Mouse (Mus musculus) hindbrain, postnatal 0 days (tissue): ENCODE measurements around the gene Cfap58. TPM values are rescaled to one million over a fixed set of nuclear protein-coding genes. Genes with fewer than 3 reads are reported as not detected.
A peak's percentile ranks its signal among the peaks of the same experiment; 100 is the strongest.

Source experiments
- ATAC-seq: fragments of 200-750 bp; cut with Nextera tagmentation; 2 replicates; pipeline ENCODE4 v1.8.0; 2017; ENCODE audit warnings: mild to moderate bottlenecking, moderate TSS enrichment, moderate library complexity
- DNase-seq: peaks from one replicate; pipeline ENCODE4 v3.0.0-alpha.2; 2015; ENCODE audit warnings: low spot score
- H3K27ac ChIP-seq: fragments of 300-500 bp; sonication (generic); 2 replicates; pipeline ENCODE4 v1.5.1; 2014; ENCODE audit warnings: mild to moderate bottlenecking
- H3K27me3 ChIP-seq: fragments of 300-500 bp; sonication (generic); 2 replicates; pipeline ENCODE4 v1.6.1; 2014; ENCODE audit warnings: low read length, mixed read lengths; ENCODE audit not compliant: insufficient read depth
- H3K36me3 ChIP-seq: fragments of 300-500 bp; sonication (generic); 2 replicates; pipeline ENCODE4 v1.6.1; 2014; ENCODE audit warnings: low read length, mixed read lengths; ENCODE audit not compliant: insufficient read depth
- H3K4me1 ChIP-seq: fragments of 300-500 bp; sonication (generic); 2 replicates; pipeline ENCODE4 v1.6.1; 2014; ENCODE audit warnings: antibody characterized with exemption, low read length, mixed read lengths; ENCODE audit not compliant: insufficient read depth
- H3K4me2 ChIP-seq: fragments of 300-500 bp; sonication (generic); 2 replicates; pipeline ENCODE4 v1.6.1; 2014; ENCODE audit warnings: low read depth, mild to moderate bottlenecking, low read length, moderate library complexity, mixed read lengths
- H3K4me3 ChIP-seq: fragments of 300-500 bp; sonication (generic); 2 replicates; pipeline ENCODE4 v1.5.1; 2014; ENCODE audit warnings: low read length
- H3K9ac ChIP-seq: fragments of 300-500 bp; sonication (generic); replicated peaks from 2 replicates; pipeline ENCODE4 v1.6.1; 2014; ENCODE audit warnings: mild to moderate bottlenecking, low read length, moderate library complexity, mixed read lengths
- H3K9me3 ChIP-seq: fragments of 300-500 bp; sonication (generic); 2 replicates; pipeline ENCODE4 v1.6.1; 2016; ENCODE audit warnings: low read length, mixed read lengths
- CTCF ChIP-seq: IDR thresholded peaks from 2 replicates; pipeline ENCODE4 v1.5.1; 2016; ENCODE audit warnings: antibody characterized with exemption, control low read depth, low read depth
- WGBS: fragments of 180-500 bp; shearing (Covaris S2); extraction: QIAGEN DNeasy Blood & Tissue Kit; methylation state at CpG from one replicate; pipeline ENCODE4 v1.1.7; 2014; 5-methylcytosine and 5-hydroxymethylcytosine counted together
- polyA plus RNA-seq: library from polyadenylated mRNA; unstranded; fragments of >200 nt; fragmentation: Nextera tagmentation; extraction: Ambion mirVana; gene quantifications from 2 replicates; pipeline ENCODE4 v1.2.1, GENCODE M21; 2015
- total RNA-seq: library from RNA; depleted of rRNA; stranded (reverse); fragments of >200 nt; gene quantifications from 2 replicates; pipeline ENCODE4 v1.2.3, GENCODE M21; 2014

The Cfap58 gene
- total and polyA plus RNA-seq, 2 experiments from 2014 or later, result 0.26 to 0.68 TPM

- Histone ChIP-seq H3K4me2 (no peak overlapping the region), H3K27ac (no peak overlapping the region), H3K9ac (no peak overlapping the region), H3K27me3 (no peaks in the 10 kb centered on the region), H3K36me3 (no peaks in the 10 kb centered on the region), H3K4me3 (no peak overlapping the region), H3K4me1 (no peaks in the 10 kb centered on the region), H3K9me3 (no peaks in the 10 kb centered on the region)
- TF ChIP-seq CTCF, result no peak
- no peak for ATAC-seq
- WGBS, result 80% methylated on average over 4 of the region's 4 CpGs
- DNase-seq, result no peak
Observed at GRCm38 (mm10) chr19:47915251-47915650, 22.2 kb upstream of the Cfap58 start.

DNA sequence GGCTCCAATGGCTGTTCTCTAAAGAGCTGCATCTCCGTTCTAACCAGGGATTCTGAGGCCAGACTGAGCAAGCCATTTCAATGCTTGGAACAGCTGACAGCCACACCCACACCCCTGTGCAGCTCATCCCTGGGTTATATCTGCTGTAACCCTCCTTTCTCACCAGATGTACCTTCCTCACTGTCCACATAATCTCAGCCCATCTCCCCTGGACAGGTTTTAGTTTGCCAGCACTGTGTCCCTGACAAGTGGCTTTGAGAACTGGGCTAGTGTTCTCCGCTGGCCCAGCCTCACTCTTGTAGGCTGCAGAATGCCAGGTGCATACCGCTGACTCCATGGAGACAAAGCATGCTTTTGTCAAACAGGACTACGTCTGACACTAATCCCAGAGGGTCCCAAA lies 20.1 kb upstream of the Cfap58 start:
- TF ChIP-seq CTCF, result no peak
- Histone ChIP-seq H3K9ac (no peak overlapping the region), H3K4me1 (no peaks in the 10 kb centered on the region), H3K27ac (no peak overlapping the region), H3K4me3 (no peak overlapping the region), H3K9me3 (no peaks in the 10 kb centered on the region), H3K4me2 (peak overlapping the region; percentile 97; the same call in 1 of the 2 replicates), H3K36me3 (no peaks in the 10 kb centered on the region), H3K27me3 (no peaks in the 10 kb centered on the region)
- 24% methylated on average over 4 of the region's 4 CpGs for WGBS
- DNase-seq (no peak), ATAC-seq (no peak)

- H3K27ac ChIP-seq, result no peak overlapping the region
- H3K9me3 ChIP-seq, result no peaks in the 10 kb centered on the region
- 0 out of 2 replicates have a peak, but pooled peaks have one; percentile 2 for ATAC-seq
Observed at GRCm38 (mm10) chr19:47918016-47918415, 19.5 kb upstream of the Cfap58 start.

GRCm38 (mm10) chr19:47918455-47919101 lies 18.9 kb upstream of the Cfap58 start:
- ATAC-seq, result peak; percentile 54
- H3K4me2 ChIP-seq, result peak overlapping the region; percentile 97

More at GRCm38 (mm10) chr19:47918016-47918415, 19.5 kb upstream of the Cfap58 start:
- Histone ChIP-seq H3K4me1 (no peaks in the 10 kb centered on the region), H3K9ac (no peak overlapping the region), H3K4me3 (peak overlapping the region; percentile 83), H3K27me3 (no peaks in the 10 kb centered on the region), H3K4me2 (peak overlapping the region; percentile 97), H3K36me3 (no peaks in the 10 kb centered on the region)
- no peak for DNase-seq
- TF ChIP-seq CTCF, result no peak
- 18% methylated on average over 9 of the region's 9 CpGs for WGBS

DNA sequence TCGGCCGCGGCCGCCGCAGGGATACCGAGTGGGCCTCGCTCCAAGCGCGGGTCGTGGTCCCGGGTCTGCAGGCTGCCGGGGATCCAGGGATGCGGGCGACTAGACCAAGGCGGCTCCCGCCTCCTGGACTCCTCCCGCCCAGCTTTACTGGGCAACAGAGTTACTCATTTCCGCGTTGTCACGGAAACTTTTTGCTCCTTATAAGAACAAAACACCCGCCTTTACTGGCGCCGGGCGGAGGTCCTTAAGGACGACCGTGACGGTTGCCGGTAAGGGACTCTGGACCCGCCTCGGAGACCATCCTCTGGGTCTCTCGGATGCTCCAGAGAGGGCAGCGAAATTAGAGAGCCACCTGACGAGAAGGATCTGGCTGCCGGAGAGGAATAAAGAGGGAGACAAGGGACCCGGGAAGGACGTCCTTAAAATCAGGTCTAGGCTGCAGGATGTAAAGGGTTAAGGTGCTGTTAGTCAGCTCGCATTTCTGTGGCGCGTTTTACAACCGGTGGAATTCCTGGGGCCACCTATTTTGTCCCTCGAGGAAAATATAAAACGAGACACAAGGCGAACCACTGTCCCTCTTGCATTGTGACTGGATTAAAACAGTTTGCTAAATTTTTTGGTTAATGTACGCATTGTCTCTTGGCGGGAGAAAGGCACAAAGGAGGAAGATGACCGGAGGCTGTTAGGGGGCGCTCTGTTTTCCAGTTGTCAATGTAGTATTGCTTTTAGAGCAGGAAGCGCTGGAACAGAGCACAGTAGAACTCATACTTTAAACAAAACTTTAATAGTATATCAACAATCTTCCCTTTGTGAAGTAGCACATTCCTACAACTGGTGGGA lies 18.1 kb upstream of the Cfap58 start, which contains the start of the genes Cfap43 and Itprip:
TSS of gene Cfap43 (minus strand) at position 162 of the 840 bp plus-strand sequence.
TSS of gene Itprip (minus strand) at position 174 of the 840 bp plus-strand sequence.
- Histone ChIP-seq H3K4me2 (peak within 1 kb of the TSS; percentile 97), H3K4me3 (peak within 1 kb of the TSS; percentile 83), H3K4me1 (no peaks in the 10 kb centered on the region), H3K9me3 (no peaks in the 10 kb centered on the region), H3K9ac (peak within 1 kb of the TSS; percentile 70), H3K27me3 (no peaks in the 10 kb centered on the region), H3K27ac (peak within 1 kb of the TSS; percentile 81), H3K36me3 (no peaks in the 10 kb centered on the region)
- ATAC-seq, result peak; percentile 84
- TF ChIP-seq CTCF, result peak; percentile 69
- WGBS, result under 1% methylated on average over 48 of the region's 48 CpGs
- peak; percentile 87 for DNase-seq

More at GRCm38 (mm10) chr19:47918455-47919101, 18.9 kb upstream of the Cfap58 start:
- no peak for TF ChIP-seq CTCF
- Histone ChIP-seq H3K36me3 (no peaks in the 10 kb centered on the region), H3K27ac (peak overlapping the region; percentile 81), H3K9ac (peak overlapping the region; percentile 70), H3K4me1 (no peaks in the 10 kb centered on the region), H3K9me3 (no peaks in the 10 kb centered on the region), H3K4me3 (peak overlapping the region; percentile 83), H3K27me3 (no peaks in the 10 kb centered on the region)
- 1% methylated on average over 29 of the region's 29 CpGs for WGBS
- peak; percentile 25 for DNase-seq

- no peaks in the 10 kb centered on the region for H3K9me3 ChIP-seq
- H3K27ac ChIP-seq, result peak overlapping the region; percentile 81; the same call in 1 of the 2 replicates
- 5% methylated on average over 8 of the region's 8 CpGs for WGBS
- no peak for DNase-seq
- H3K4me1 ChIP-seq, result no peaks in the 10 kb centered on the region
- no peak for TF ChIP-seq CTCF
- H3K9ac ChIP-seq, result peak overlapping the region; percentile 70; the same call in 1 of the 2 replicates
- H3K36me3 ChIP-seq, result no peaks in the 10 kb centered on the region
- 0 out of 2 replicates have a peak, but pooled peaks have one; percentile 3 for ATAC-seq
- no peaks in the 10 kb centered on the region for H3K27me3 ChIP-seq
- peak overlapping the region; percentile 83 for H3K4me3 ChIP-seq
- peak overlapping the region; percentile 97 for H3K4me2 ChIP-seq
Observed at GRCm38 (mm10) chr19:47919966-47920375, 17.5 kb upstream of the Cfap58 start.
